Mouse (Mus musculus) embryo, embryonic 9.5 days (tissue): ENCODE measurements around the gene Shisa5.
A peak's percentile ranks its signal among the peaks of the same experiment; 100 is the strongest.

ENCODE experiments used
- DNase-seq: peaks from one replicate; pipeline ENCODE4 v3.0.0-alpha.2; 2017; ENCODE audit errors: extremely low spot score

Shisa5 gene

GRCm38 (mm10) chr9:109022866-109023685, 15.3 kb upstream of the Shisa5 start:
- DNase-seq: no peak

- DNase-seq: no peak
These were observed 10.8 kb upstream of the Shisa5 start for GRCm38 (mm10) chr9:109027521-109027920.

- no peak for DNase-seq
These were observed 9.9 kb upstream of the Shisa5 start for GRCm38 (mm10) chr9:109028421-109028820.

GRCm38 (mm10) chr9:109028919-109029318, 9.4 kb upstream of the Shisa5 start:
- DNase-seq: no peak

GRCm38 (mm10) chr9:109030312-109030711, 8.1 kb upstream of the Shisa5 start:
- DNase-seq: no peak

- DNase-seq: no peak
These were observed 7.4 kb upstream of the Shisa5 start for GRCm38 (mm10) chr9:109031001-109031400.

- DNase-seq: no peak
These were observed 6.7 kb upstream of the Shisa5 start for GRCm38 (mm10) chr9:109031686-109032085.

- DNase-seq: no peak
These were observed 5.9 kb upstream of the Shisa5 start for GRCm38 (mm10) chr9:109032435-109032834.

- DNase-seq: no peak
These were observed 568 bp downstream of the Shisa5 start for GRCm38 (mm10) chr9:109038901-109039364.

GRCm38 (mm10) chr9:109039681-109040080, 1.3 kb downstream of the Shisa5 start:
- no peak for DNase-seq

- DNase-seq: no peak
These were observed 1.9 kb downstream of the Shisa5 start for GRCm38 (mm10) chr9:109040216-109040615.

- DNase-seq: no peak
These were observed 2.5 kb downstream of the Shisa5 start for GRCm38 (mm10) chr9:109040906-109041305.

- no peak for DNase-seq
These were observed 3.0 kb downstream of the Shisa5 start for GRCm38 (mm10) chr9:109041351-109041750.

GRCm38 (mm10) chr9:109046306-109046705, 7.9 kb downstream of the Shisa5 start:
- peak; percentile 52 for DNase-seq

GRCm38 (mm10) chr9:109049316-109049715, 11.0 kb downstream of the Shisa5 start:
- no peak for DNase-seq

GRCm38 (mm10) chr9:109049996-109050673, 11.8 kb downstream of the Shisa5 start:
- DNase-seq: no peak

GRCm38 (mm10) chr9:109050674-109050997, 12.3 kb downstream of the Shisa5 start:
- no peak for DNase-seq

- DNase-seq: no peak
These were observed 12.7 kb downstream of the Shisa5 start for GRCm38 (mm10) chr9:109051011-109051501.

GRCm38 (mm10) chr9:109051651-109052489, 13.5 kb downstream of the Shisa5 start:
- no peak for DNase-seq

GRCm38 (mm10) chr9:109052490-109053260, 14.3 kb downstream of the Shisa5 start:
- DNase-seq: no peak

GRCm38 (mm10) chr9:109053366-109053765, 15.0 kb downstream of the Shisa5 start:
- DNase-seq: no peak
